11 mouse cellular contexts compared by ENCODE assay signal in genomic region chr4:84088166-84088565, GRCm38 (mm10).
DNase-seq lines count a peak whose midpoint lies in the region; ATAC-seq lines count a peak whose summit lies in the region.
"Had no signal": no experiment of that assay in that cellular context is flagged by ENCODE, and none has a peak within 500 bp of the region (broad histone marks: within the 10 kb centered on the region; RNA-seq: fewer than 3 reads in every experiment).

No protein-coding gene starts in this region.

- peak; percentile 69; the same call in 1 of the 2 replicates for ATAC-seq in kidney, embryonic 15.5 days (replicated peaks; ENCODE audit: low FRiP score)

- H3K4me2 ChIP-seq in kidney, embryonic 15.5 days: 0 out of 2 replicates have a peak overlapping the region, but pooled peaks have one; percentile 21

- H3K36me3 ChIP-seq in kidney, embryonic 15.5 days: no peaks in the 10 kb centered on the region

- H3K27ac ChIP-seq in kidney, embryonic 15.5 days: peak overlapping the region; percentile 76; the same call in 1 of the 2 replicates
- H3K27ac ChIP-seq: macrophage had no signal

- H3K27me3 ChIP-seq in kidney, embryonic 15.5 days: no peaks in the 10 kb centered on the region

- DNase-seq in adrenal gland, postnatal 10 days: peak; percentile 24
- no peak for DNase-seq in adrenal gland, adult 18-20 months (ENCODE audit: low spot score in 2 of 2)
- DNase-seq in gastrocnemius, postnatal 10 days: peak; percentile 54
- DNase-seq in ovary, postnatal 14 days (ENCODE audit: low spot score): peak; percentile 32
- no peak for DNase-seq in layer of hippocampus, adult 18-20 months (ENCODE audit: low spot score in 2 of 2)
- no peak for DNase-seq in cerebellum, adult 9-10 months
- no peak for DNase-seq in cerebellum, adult 8-10 months
- DNase-seq: cerebellum, postnatal 14 days; thymus, postnatal 4 days had no signal

- H3K4me3 ChIP-seq in kidney, embryonic 15.5 days (replicated peaks): 0 out of 2 replicates have a peak overlapping the region, but pooled peaks have one; percentile 4

- H3K9ac ChIP-seq in kidney, embryonic 15.5 days: no peak overlapping the region

- 40% methylated on average over 12 of the region's 12 CpGs for WGBS in kidney, embryonic 15.5 days

- no peaks in the 10 kb centered on the region for H3K9me3 ChIP-seq in kidney, embryonic 15.5 days (replicated peaks)

- H3K4me1 ChIP-seq in kidney, embryonic 15.5 days: peaks cover 16% of the 10 kb centered on the region

Comparison
In these comparisons a context has a peak if more than half of its experiments do, and no peak if none do; other contexts are left out.
1. DNase-seq: peak in adrenal gland, postnatal 10 days (single experiment), gastrocnemius, postnatal 10 days (single experiment) and ovary, postnatal 14 days (single experiment); none in adrenal gland, adult 18-20 months (0 of 2), layer of hippocampus, adult 18-20 months (0 of 2), cerebellum, adult 9-10 months (single experiment) and cerebellum, adult 8-10 months (single experiment).